Mouse (Mus musculus) G1E (cell line): ENCODE measurements around the gene Creb5.

Experiments used
- CTCF ChIP-seq: IDR thresholded peaks from 2 replicates; pipeline ENCODE4 v1.5.1; 2012; ENCODE audit warnings: low read depth, low read length, inconsistent platforms, mixed read lengths
- GATA1 ChIP-seq: IDR thresholded peaks from 2 replicates; pipeline ENCODE4 v1.6.1; 2012; ENCODE audit warnings: borderline replicate concordance, low read length, inconsistent platforms, mixed read lengths
- GATA2 ChIP-seq: IDR thresholded peaks from 2 replicates; pipeline ENCODE4 v1.6.1; 2012; ENCODE audit warnings: low read depth, low read length, inconsistent platforms, borderline replicate concordance
- POLR2AphosphoS5 ChIP-seq: IDR thresholded peaks from 2 replicates; pipeline ENCODE4 v1.6.1; 2012; ENCODE audit warnings: low read depth, low read length, inconsistent platforms; ENCODE audit not compliant: insufficient replicate concordance
- TAL1 ChIP-seq: conservative IDR thresholded peaks from 2 replicates; pipeline ENCODE4 v1.6.1; 2012; ENCODE audit warnings: low read depth, low read length, inconsistent platforms, mixed read lengths

DNA sequence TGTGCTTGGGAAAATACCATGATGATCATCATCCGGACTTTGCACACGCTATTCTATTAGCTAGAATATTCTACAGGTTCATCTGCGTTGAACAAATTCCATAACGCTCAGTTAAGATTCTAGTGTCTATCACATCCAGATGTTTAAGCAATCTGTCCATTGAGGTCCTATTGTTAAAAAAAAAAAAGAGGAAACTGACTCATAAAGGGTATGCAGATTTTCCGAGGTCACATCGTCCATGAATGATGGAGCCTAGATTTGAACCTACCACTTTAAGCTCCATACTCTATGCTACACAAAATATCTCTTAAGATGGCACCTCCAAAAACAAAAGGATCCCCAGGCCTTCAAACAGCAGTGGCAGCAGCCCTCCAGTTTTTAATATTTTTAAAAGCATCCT lies 26.5 kb downstream of the Creb5 start:
- TF ChIP-seq GATA1 (no peak), CTCF (no peak), POLR2AphosphoS5 (no peak), TAL1 (no peak), GATA2 (no peak)
